Mouse (Mus musculus) adipocyte (in vitro differentiated cells): ENCODE data around the gene Snapc1.

Source experiments
- DNase-seq: peaks from one replicate; pipeline ENCODE4 v3.0.0-alpha.2; 2016; ENCODE audit warnings: low spot score

The Snapc1 gene

DNA sequence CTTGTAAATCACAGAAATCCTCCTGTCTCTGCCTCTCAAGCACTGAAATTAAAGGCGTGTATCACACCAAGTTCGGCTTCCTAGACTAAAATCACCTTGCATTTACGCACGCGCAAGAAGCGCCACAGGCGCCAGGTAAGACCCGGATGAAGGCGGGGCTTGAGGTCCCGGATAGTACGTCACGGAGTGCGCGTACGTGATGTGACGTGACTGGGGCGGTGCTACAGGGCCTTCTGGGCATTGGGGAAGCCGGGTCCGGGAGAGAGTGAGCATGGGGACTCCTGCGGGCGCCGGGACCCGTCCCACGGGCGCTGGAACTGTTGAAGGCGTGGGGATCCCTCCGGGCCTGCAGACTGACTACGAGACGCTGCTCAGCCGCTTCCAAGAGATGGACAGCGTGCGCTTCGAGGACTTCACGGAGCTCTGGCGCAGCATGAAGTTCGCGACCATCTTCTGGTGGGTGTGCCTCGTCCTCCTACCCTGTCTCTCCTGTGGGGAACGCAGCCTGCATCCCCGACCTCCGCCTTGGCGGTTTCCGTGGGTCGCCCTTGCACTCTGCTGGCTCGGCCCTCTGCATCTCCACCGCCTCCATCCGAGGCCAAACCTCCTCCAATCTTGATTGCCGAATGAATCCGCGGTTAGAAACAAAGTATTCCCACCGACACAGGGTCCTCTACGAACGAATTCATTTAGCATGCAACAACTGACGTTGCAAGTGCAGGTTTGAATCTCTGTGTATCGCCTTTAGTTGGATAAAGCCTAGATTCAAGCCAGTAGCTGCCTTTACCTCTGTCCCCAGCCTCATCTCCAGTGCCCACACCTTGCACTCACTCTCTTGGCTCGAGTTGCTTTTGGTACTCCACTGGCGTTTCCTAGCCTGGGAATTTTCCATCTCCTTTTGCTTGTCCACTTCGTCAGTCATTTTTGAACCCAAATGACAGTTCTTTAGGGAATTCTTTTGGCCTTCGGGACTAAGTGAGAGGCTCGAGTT, at the start of gene Snapc1:
Snapc1 (plus strand) TSS at position 191 of the 991 bp plus-strand sequence.
- DNase-seq: peak; percentile 97

DNA sequence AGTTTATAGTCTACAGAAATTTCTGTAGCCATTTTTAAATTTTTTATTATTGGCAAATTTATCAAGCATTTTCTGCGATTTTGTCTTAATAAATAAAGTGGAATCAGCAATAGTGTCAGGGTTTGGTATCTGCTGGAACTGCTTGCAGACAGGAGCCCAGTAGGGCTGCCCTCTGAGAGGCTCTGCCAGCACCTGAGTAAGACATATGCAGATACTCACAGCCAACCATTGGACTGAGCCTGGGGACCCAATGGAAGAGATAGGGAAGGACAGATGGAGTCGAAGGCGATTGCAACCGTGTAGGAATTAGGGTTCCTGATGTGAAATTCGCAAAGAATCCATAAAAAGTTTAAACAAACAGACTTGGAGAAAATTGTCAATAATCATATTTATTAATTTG, 45.8 kb upstream of the Snapc1 start:
- DNase-seq: no peak

DNA sequence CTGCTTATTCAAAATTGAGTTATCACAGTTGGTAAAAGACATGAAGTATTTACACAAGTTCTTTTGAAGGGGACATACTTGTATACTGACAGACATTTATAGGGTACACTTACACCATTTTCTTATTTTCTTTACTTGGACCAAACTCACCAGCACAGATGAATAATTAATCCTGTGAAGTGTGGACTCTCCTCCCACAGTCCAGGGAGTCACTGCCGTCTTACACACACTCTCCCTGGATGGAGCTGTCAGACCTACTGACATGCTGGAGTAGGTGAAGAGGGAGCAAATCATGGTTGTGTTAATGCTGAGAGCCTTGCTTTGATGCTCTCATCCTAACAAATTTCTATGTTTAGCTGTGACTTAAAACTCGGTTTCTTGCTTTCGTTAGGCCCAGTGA, 34.0 kb upstream of the Snapc1 start:
- no peak for DNase-seq

DNA sequence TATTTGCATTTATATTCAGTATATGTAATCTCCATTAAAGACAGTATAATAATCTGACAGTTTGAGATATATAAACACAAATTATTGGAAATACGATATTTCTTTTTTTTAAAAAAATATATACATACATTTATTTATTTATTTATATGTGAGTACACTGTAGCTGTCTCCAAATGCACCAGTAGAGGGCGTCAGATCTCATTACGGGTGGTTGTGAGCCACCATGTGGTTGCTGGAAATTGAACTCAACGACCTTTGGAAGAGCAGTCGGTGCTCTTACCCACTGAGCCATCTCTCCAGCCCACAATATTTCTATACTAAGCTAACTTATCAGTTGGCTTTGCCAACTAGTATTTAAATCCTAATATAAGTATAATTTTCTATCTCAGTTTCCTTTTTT, 33.0 kb upstream of the Snapc1 start:
- DNase-seq: peak; percentile 40

DNA sequence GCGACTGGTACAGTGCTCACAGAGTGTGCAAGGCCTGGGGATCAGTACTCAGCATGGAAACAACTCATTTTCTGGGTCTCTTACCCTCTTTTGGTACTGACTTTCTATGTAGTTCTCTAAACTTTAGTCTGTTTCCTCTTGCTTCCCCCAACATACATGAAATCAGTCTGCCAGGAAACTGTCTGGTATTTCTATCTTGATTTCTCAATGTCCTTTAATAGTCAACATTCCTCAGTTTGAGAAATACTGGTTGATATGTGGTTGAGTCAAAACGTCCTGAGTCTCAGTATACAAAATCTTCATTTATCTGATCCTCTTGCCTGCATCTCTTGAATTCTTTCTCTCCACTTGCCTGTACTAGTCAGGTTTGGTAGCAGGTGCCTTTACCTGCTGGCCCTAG, 29.8 kb upstream of the Snapc1 start:
- DNase-seq: no peak

DNA sequence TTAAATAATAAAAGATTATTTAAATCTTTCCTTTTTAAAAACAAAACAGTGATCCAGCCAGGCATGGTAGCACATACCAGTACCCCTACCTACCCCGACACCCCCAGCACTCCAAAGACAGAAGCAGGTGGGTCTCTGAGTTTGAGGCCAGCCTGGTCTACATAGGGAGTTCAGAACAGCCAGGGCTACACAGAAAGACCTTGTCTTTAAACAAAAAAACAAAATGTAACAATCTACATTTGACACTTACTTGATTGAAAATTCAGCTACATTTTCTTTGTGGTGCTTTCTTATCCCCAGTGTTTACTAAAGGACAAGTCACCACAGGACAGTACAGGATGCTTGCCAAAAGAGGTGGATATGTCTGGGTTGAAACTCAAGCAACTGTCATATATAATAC, 26.9 kb upstream of the Snapc1 start, which contains the start of gene Gm49321:
Gm49321 (plus strand) TSS at position 301 of the 400 bp plus-strand sequence.
- DNase-seq: no peak

DNA sequence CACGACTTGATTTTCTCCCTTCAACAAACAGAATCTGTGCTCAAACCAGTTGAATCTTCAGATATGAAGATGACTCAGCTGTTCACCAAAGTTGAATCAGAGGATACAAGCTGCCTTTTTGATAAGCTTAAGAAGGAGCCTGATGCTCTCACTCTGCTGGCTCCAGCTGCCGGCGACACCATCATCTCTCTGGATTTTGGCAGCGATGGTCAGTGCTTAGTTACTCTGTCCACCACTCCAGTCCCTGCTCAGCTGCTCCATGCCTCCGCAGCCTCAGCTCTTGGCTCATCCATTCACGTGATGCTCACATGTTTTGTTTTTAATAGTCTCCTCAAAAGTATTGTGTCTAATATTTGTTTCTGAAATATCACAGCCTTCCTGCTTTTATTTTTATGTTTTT, 24.7 kb upstream of the Snapc1 start:
- DNase-seq: no peak

DNA sequence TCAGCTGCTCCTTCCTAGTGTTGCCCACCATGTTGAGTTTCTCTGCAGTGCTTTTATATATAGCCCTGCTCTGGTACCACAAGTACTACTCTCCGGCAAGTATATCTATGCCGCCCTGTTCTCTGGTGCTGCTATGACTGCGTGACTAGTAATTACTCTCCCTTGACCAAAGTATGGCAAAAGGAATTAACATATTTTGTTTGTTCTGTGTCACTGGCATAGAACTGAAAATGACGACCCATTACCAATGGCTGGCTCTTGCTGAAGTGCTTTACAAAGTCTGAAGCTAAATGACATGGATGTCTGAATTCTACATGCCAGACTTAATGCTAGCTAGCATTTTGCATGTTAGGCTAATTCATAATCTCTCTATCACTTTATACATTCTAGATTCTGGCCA, 15.9 kb upstream of the Snapc1 start:
- no peak for DNase-seq

DNA sequence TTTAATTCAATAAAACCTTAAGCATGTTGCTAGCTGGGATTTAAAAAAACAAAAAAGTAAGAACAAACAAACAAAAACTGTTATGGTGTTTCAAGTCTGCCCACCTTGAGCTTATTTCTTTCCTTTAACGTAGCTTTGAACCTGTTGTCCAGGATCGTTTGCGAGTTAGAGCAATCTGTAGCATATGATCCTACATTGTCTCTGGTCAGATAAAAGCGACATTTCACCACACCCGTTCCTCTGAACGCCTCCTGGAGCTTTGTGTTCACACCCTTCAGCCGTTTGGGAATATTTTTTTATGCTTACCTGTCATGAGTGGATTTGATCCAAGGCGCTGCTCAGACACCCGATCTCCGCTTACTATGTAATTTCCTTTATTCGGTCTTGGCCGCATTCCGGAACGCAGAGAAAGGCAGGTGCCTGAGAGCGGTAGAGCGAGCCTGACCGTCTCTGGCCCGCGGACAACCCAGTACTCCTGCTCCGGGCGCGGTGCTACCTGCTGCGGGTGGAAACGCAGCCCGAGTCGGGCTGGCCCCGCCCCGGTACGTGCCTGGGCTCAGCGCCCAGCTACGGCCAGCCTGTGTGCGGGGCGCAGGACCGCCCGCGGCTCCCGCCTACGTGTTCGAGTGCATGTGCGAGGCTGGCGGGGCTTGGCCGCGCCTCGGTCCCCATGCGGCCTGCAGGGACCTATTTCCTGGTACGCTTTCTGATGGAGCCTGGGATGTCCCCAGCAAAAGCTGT, 14.8 kb upstream of the Snapc1 start:
- DNase-seq: no peak

DNA sequence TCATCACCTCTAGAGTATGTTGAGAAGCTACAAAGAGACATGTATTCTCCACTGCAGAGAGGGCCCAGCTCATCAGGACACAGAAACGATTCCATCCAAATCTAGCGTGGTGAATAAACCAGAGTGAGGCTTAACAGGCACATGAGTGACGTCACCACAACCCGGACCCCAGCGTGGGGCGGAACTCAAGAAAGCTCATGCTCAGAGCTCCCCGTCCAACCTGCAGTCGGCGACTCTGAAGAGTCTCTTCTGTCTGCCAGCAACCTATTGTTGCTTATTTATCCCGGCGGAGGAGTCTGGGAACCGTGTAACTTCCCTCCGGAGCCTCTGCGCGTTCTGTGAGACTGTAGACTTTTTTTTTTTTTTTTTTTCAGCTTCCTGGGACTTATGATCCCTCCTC, 11.4 kb upstream of the Snapc1 start:
- no peak for DNase-seq

DNA sequence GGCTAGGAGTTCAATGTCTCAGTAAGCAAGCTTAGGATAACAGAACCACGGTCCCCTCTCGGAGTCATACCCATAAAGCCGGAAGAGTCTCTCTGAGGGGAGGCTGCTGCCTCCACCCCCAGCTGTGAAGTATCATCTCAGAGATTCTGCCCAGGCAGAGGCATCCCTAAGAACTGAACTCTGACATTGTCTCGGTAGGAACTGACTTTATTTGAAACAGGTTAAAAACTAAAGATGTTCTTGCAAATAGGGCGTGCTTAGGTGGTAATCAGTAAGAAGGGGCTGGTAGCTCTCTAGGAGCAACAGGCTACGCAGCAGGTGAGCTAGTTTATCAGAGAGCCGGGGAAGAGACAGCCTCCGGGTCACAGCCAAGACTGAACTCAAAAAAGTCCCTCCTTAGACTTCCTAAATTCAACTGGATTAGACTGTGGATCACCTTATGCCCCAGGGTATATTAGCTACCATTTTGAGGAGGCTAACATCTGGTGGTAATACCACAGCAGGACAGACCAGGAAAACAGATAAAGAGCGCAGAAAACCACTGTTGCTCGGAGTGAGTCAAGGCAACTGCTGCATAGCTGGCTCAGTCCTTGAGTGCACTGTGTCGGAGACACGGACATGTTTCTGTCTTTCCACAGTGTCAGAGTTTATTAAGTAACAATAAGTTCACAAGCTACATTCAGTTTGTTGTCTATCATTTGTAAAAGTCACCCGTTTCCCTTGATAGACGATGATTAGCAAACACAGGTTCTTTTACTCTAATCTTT, 10.7 kb upstream of the Snapc1 start:
- DNase-seq: no peak

DNA sequence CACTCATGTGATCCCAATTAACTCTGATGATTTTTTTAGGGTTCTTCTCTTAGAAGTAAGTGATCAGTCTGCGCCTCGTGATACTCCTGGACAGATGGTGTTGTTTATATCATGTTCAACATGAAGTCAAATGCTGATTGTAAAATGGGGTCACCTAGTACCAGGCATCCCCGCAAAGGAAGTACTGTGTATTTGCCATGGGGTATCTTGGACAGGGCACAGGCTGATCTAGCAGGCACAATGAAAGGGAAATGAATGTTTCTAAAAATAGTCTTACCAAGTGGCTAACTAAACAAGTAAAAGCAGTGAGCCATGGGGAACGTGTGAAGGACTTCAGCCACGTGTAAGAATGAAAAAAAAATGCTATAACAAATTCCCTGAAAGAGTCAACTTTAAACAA, 9.5 kb upstream of the Snapc1 start:
- no peak for DNase-seq

DNA sequence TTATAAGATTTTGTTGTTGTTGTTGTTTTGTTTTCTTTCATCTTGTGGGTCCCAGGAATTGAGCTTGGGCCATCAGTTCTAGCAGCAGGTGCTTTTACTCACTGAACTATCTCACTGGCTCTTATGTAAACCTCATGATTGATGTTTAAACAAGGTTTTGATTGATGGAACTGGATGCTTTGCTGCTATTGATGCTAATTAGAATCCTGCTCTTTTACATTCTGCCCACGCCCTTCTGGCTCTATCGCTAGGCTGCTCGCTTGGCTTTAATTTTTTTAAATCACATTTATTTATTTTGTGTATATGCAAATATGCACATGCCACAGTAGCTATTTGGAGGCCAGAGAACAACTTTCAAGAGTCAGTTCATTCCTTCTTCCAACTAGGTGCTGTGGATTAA, 6.6 kb upstream of the Snapc1 start:
- DNase-seq: no peak

DNA sequence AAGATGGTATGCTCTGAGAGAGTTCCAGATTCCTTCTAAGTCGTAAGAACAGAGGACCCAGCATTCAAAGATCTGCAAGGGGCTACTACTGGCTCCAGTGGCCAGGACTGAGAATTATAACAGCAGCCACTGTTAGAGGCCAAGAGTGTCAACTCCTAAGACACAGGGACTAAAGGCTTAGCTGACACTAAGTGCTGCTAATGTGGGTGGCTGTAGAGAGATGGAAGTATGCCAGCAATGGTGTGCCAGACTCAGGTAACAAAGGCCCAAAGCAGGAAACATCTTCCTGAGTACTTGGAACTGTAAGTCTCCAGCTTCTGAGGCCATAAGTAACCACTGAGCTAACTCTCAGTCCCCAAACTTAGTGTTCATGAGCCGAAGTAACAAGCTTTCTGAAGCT, 5.5 kb upstream of the Snapc1 start:
- no peak for DNase-seq

DNA sequence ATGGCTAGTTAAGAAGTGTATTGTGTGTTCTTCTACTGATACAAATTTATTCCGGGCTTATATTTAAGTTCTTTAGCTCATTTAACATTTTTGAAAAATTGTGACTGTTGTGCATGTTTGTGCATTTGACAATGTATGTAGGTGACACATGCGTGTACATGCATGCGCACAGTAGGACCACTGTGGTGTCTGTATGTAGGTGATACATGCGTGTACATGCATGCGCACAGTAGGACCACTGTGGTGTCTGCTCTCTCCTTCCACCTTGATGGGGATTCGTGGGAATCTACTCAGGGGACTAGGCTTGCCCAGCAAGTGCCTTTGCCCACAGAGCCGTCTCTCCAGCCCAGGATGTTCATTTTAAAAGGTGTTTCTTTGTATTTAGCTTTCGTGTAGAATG, 4.9 kb downstream of the Snapc1 start:
- DNase-seq: no peak

DNA sequence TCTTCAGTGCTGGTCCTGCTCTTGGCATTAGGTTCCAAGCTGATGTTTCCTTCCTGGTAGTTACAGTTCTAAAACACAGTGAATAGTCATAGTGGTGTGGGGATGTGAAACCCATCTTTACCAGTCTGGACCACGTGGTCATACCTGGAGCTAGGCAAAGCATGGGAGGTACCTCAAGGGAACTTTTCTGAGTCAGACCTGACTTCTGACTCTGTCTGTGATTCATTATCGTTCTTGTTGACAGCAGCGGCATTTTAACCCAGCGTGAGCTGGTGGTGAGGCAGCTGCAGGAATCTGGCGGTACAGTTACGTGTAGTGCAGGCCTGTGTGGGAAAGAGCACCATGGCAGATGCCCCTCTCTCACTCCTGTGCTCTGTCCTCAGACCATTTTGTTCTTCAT, 10.3 kb downstream of the Snapc1 start:
- DNase-seq: no peak

DNA sequence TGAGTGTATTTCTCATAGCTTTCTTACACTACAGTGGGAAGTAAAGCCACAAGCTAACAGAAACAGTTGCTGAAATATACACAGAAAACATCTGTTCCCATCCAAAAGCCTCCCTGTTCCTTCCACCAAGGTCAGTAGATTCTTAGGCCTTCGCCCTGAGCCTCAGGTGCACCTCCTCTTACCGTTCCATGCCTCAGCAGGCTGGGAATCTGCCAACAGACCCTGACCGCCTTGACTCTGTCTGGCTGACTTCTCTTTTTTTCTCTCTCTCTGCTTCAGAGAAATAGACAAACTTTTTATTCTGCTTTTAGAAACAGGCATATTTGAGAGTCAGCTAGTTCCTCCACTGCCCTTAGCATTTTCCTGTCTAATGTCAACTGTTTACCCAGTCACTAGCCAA, 13.9 kb downstream of the Snapc1 start:
- DNase-seq: no peak

DNA sequence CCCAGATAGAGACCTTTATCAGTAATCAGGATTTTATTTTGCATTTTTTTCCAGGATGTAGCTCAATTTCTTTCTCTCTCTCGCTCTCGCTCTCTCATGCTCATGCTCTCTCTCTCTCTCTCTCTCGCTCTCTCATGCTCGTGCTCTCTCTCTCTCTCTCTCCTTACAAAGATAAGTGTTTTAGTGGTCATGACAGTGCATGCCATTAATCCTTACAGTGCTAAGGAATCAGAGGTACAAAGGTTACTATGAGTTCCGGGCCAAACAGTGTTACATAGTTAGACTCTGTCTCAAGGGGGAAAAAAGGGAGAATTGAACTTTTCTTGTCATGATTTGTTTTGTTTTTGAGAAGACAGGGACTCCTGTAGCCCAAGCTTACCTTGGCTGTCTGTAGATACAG, 15.4 kb downstream of the Snapc1 start:
- DNase-seq: no peak

DNA sequence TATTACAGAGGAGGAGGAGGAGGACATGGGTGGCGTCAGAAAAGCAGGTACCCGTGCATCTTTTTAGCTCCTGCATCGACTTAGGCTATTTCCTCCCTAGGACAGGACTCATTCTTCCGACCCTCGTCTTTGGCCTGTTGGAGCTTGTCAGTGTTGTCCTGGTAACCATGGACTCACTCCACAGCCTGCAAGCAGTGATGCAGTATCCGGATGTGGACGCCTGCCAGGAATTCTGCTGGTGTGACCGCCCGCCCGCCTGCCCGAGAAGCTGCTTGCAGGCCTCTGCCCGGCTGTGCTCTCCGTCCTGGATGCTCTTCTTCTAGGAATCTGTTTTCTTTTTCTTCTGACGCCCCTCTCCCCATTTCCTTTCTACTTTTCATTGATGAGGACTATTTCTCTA, 18.3 kb downstream of the Snapc1 start:
- no peak for DNase-seq

DNA sequence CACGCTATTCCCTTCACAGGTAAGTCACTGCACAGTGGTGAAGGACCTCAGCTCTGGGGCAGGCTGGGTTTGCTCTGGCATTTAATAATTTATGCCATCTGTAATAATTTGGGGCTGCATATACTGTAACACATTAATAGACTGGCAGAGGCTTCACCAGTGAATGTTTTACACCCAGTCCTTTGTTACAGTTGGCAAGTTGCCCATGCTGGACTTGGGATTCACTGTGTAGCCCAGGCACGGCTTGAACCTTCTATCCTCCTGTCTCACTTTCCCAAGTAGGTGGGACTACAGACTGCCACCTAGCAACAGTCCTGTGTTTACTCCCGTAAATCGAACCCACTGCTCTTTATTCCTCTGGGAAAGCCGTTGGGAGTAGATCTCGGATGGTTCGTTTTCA, 22.0 kb downstream of the Snapc1 start:
- DNase-seq: peak; percentile 39

DNA sequence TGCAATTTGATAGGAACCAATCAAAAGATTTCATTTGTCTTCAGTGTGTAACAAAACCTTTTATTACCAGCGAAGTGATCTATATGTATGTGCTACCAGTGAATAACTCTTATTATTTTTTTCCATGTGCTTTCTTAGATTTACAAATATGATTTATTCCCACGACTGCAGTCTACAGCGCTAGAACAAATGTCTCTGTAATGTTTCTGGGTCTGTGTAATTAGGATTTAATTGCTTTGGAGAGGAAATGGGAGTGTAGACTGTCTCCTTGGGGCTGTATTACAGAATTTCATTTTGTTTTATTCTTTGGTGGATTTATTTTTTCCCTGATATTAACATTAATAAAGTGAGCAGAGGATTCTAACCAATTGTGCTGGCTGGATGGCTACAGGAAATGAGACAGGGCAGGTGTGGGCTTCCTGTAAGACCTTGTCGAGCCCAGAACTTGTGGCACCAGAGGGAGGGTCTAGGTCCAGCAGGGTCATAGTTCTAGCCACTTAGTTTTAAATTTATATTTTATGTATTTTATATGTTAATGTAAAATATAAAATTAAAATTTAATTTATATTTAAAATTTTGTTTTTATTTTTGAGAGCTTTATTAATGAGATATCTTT, 24.2 kb downstream of the Snapc1 start:
- DNase-seq: no peak

DNA sequence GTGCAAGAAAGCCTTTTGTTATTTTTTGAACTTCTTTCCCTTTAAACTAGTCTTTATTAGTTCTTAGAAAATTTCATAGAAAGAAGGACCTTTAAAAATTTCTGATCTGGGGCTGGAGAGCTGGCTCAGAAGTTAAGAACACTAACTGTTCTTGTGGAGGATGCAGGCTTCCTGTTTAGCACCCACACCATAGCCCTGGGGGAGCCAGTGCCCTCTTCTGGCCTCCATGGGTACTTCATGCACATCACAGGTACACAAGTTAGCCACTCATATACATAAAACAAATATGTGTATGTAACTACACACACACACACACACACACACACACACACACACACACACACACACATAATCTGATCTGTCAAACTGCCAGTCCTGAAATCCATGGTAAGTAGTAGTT, 25.3 kb downstream of the Snapc1 start:
- peak; percentile 19 for DNase-seq
